Mouse (Mus musculus): ENCODE measurements at regions not wholly inside any gene's neighbourhood (a gene's known extent, or its start where the extent isn't known, plus 50 kb on each side); places are given as distances from the start of the nearest gene placed in this dataset.

DNA sequence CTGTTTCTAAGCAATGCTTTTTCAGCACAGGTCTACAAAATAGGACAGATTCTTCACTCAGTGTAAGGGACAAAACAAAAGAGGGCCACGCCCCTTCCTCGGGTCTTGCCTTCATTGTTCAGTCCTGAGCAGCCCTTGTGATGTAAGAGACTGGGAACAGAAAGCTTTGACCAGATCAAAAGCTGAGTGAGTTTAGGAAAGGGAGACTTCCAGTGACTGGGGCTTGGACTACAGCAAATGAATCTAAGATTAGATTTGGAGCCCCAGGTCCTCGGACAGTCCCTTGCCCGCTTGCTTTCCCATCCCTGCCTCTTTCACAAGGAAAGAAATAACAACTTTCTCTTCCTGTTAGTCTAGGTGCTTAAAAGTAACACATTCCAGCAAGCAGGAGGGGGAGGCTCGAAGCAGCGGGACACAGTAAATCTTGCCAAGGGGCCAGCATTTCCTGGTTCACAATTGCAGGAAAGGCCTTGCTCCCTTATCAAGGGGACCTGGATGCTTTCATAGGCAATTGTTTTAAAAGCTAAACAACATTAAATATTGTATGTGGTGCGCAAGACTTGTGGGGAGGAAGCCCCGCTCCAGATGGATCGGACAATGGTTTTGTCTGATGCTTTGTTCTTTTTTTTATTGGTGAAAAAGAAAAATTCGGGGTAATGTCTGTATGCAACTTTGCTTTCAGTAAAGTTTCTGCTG, 333.4 kb downstream of the Fat4 start:
- no peak for TF ChIP-seq POLR2A (IDR thresholded peaks at IDR 0.05; ENCODE audit: borderline replicate concordance, insufficient read depth, low read length)
- TF ChIP-seq CTCF (IDR thresholded peaks at IDR 0.05; ENCODE audit: borderline replicate concordance, insufficient read depth, low read depth, low read length): no peak
